Mouse (Mus musculus) brain, embryonic 14.5 days (tissue): ENCODE measurements at regions not wholly inside any gene's neighbourhood (a gene's known extent, or its start where the extent isn't known, plus 50 kb on each side); places are given as distances from the start of the nearest gene placed in this dataset.
A peak's percentile ranks its signal among the peaks of the same experiment; 100 is the strongest.
"Not testable (repeated sequence)": the region's sequence is repeated elsewhere in the genome, so short reads cannot be mapped to it uniquely, and the experiment has no call there.

ENCODE experiments used
- DNase-seq: peaks from one replicate; pipeline ENCODE4 v3.0.0-alpha.2; 2011; ENCODE audit warnings: low read depth
- CTCF ChIP-seq: fragments of 200-500 bp; IDR thresholded peaks from 2 replicates; pipeline ENCODE4 v1.5.1; 2012; ENCODE audit warnings: inconsistent platforms, mild to moderate bottlenecking, moderate library complexity, borderline replicate concordance; ENCODE audit not compliant: insufficient read depth, insufficient read length; ENCODE audit errors: extremely low read depth
- POLR2A ChIP-seq: fragments of 200-500 bp; IDR thresholded peaks from 2 replicates; pipeline ENCODE4 v1.6.1; 2012; ENCODE audit warnings: mild to moderate bottlenecking, inconsistent platforms, borderline replicate concordance; ENCODE audit not compliant: poor library complexity, insufficient read depth, insufficient read length, severe bottlenecking; ENCODE audit errors: extremely low read depth

- peak; percentile 91 for DNase-seq
- TF ChIP-seq POLR2A (no peak), CTCF (peak; percentile 57; the same call in 1 of the 2 replicates)
Measured at GRCm38 (mm10) chr13:70096430-70097301, 294.5 kb downstream of the Med10 start.

- not testable (repeated sequence) for DNase-seq
Measured at GRCm38 (mm10) chr13:70100091-70100490, 297.9 kb downstream of the Med10 start.

- TF ChIP-seq POLR2A (no peak), CTCF (no peak)
- DNase-seq = no peak
Measured at GRCm38 (mm10) chr13:70103021-70103420, 300.8 kb downstream of the Med10 start.

- not testable (repeated sequence) for DNase-seq
Measured at GRCm38 (mm10) chr13:70103491-70103890, 301.3 kb downstream of the Med10 start.

- no peak for TF ChIP-seq CTCF
- TF ChIP-seq POLR2A = no peak
- no peak for DNase-seq
Measured at GRCm38 (mm10) chr13:70103903-70104302, 301.7 kb downstream of the Med10 start.

- peak; percentile 19 for DNase-seq
- TF ChIP-seq POLR2A (no peak), CTCF (no peak)
Measured at GRCm38 (mm10) chr13:70115576-70115975, 313.4 kb downstream of the Med10 start.

GRCm38 (mm10) chr13:70124860-70125545, 322.8 kb downstream of the Med10 start:
- peak; percentile 20 for DNase-seq
- TF ChIP-seq CTCF (no peak), POLR2A (no peak)

- TF ChIP-seq CTCF (no peak), POLR2A (no peak)
- peak; percentile 45 for DNase-seq
Measured at GRCm38 (mm10) chr13:70127310-70127709, 325.1 kb downstream of the Med10 start.

GRCm38 (mm10) chr13:70134544-70134943, 332.3 kb downstream of the Med10 start:
- no peak for DNase-seq
- TF ChIP-seq CTCF (no peak), POLR2A (no peak)

GRCm38 (mm10) chr13:70136209-70136608, 334.0 kb downstream of the Med10 start:
- TF ChIP-seq POLR2A = no peak
- TF ChIP-seq CTCF = no peak
- DNase-seq = no peak

GRCm38 (mm10) chr13:70144461-70144860, 342.3 kb downstream of the Med10 start:
- DNase-seq = no peak
- TF ChIP-seq CTCF (no peak), POLR2A (no peak)

- DNase-seq = no peak
- TF ChIP-seq POLR2A (no peak), CTCF (no peak)
Measured at GRCm38 (mm10) chr13:70145466-70145865, 343.3 kb downstream of the Med10 start.
